Mouse (Mus musculus) monocyte, adult 5-6 weeks (primary cell): ENCODE measurements around the gene Plekha4. TPM values are rescaled to one million over a fixed set of nuclear protein-coding genes. Genes with fewer than 3 reads are reported as not detected.

Experiments used
- ATAC-seq: fragments of 153-309, 156-312 bp; replicated peaks from 2 replicates; pipeline ENCODE4 v1.8.0; 2017; ENCODE audit warnings: mild to moderate bottlenecking; ENCODE audit not compliant: low TSS enrichment, insufficient number of reproducible peaks, severe bottlenecking, poor library complexity, low FRiP score
- total RNA-seq: library from RNA; stranded (forward); fragments of 200-1000, 200-491, 200-594 nt; gene quantifications from 3 replicates; pipeline ENCODE4 v1.2.3, GENCODE M21; 2017

Plekha4 gene
- total RNA-seq, 1 experiment from 2014 or later: 0.10 TPM

GRCm38 (mm10) chr7:45590874-45591273 is 64.7 kb downstream of the Plekha4 start:
- no peak for ATAC-seq

DNA sequence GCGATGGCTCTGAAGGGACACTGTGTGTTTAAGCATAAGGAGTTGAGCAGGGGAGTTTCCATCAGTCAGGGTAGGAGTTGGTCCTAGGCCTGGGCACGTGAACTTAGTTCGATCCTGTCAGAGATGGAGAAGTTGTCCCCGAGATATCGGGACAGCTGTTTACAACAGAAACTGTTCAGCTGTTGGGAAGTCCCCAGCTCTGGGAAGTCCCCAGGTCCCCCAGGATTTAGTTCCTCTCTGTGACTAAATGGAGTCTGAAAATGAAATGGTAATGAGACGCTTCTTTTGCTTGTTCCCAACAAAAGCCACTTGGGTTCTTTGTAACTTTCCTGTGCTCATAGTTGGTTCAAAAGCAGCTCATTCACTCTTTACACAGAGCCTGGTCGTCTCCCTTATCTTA is 65.8 kb downstream of the Plekha4 start:
- peak; percentile 30 for ATAC-seq

DNA sequence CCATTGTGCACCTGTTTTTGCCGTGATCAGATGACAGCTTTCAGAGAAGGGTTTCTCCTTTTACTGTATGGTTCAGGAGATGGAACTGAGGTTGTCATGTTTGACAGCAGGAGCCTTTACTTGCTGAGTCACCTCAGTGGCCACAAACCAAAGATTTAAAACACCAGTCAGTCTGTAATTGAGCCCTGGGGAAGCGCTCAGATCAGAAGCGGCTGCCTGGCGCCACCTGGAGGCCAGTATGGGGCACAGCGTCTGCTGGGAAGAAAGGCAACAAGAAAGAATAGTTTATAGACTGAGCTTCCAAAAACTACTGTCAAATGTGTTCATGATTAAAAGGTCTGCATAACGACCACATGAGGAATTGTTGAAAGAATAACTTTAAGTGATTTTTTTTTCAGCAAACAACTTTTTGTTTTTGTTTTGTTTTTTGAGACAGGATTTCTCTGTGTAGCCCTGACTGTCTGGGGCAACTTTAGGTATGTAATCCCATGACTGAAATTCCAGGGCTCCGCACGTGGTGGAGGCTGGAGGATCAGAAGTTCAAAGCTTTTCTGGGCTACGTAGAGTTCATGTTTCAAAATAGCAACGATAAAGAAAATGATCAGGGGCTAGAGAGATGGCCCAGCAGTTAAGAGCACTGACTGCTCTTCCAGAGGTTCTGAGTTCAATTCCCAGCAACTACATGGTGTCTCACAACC is 67.1 kb downstream of the Plekha4 start:
- ATAC-seq: peak; percentile 65

- ATAC-seq: no peak
These were observed 69.0 kb downstream of the Plekha4 start for GRCm38 (mm10) chr7:45595176-45595575.

DNA sequence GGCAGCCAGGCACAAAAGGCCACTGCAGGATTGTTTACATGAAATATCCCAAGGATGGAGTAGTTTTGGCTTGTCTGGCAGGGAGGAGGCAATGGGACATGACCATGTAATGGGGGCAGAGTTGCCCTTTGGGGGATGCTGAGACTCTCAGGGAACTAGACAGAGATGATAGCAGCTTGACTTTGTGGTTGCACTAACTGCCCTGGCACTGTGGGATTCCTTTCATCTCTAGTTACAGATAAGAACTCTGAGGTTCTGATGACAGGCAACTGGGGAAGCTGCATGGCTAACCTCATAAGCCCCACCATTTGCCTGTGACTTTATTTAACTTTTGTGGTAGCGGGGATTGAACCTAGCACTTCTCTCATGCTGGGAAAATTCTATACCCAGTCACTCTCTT is 70.0 kb downstream of the Plekha4 start:
- ATAC-seq: no peak

GRCm38 (mm10) chr7:45597013-45597412 is 70.9 kb downstream of the Plekha4 start:
- ATAC-seq: no peak

GRCm38 (mm10) chr7:45597527-45597926 is 71.4 kb downstream of the Plekha4 start:
- ATAC-seq: no peak

GRCm38 (mm10) chr7:45598960-45599879 is 73.1 kb downstream of the Plekha4 start:
- no peak for ATAC-seq

Other genes starting within 250 kb of the Plekha4 start
- gene Slc6a21, start 248.8 kb upstream of the Plekha4 start, total RNA-seq: not detected in 3 replicates
- gene Trpm4, start 192.6 kb upstream of the Plekha4 start, total RNA-seq: 9.7 to 15.3 TPM (median 10.4 TPM) in 3 replicates
- not detected in 3 replicates for gene Hrc, start 191.0 kb upstream of the Plekha4 start, total RNA-seq
- gene Ppfia3, start 159.3 kb upstream of the Plekha4 start, total RNA-seq: 0.19 TPM in 1 of 3 replicates, not detected in the others
- gene Lin7b, start 155.7 kb upstream of the Plekha4 start, total RNA-seq: not detected in 3 replicates
- 293 to 444 TPM (median 324 TPM) in 3 replicates for gene Snrnp70, start 130.6 kb upstream of the Plekha4 start, total RNA-seq
- gene Kcna7, start 120.7 kb upstream of the Plekha4 start, total RNA-seq: not detected in 3 replicates
- gene Ntf5, start 112.6 kb upstream of the Plekha4 start, total RNA-seq: not detected in 3 replicates
- gene Lhb, start 105.5 kb upstream of the Plekha4 start, total RNA-seq: not detected in 3 replicates
- 3.6 to 4.9 TPM (median 3.9 TPM) in 3 replicates for gene Gys1, start 91.5 kb upstream of the Plekha4 start, total RNA-seq
- gene Ruvbl2, start 88.2 kb upstream of the Plekha4 start, total RNA-seq: 18.0 to 33.4 TPM (median 23.3 TPM) in 3 replicates
- 1,006 to 1,190 TPM (median 1,165 TPM) in 3 replicates for gene Ftl1, start 66.4 kb upstream of the Plekha4 start, total RNA-seq
- gene Bax, start 59.4 kb upstream of the Plekha4 start, total RNA-seq: 36.4 to 55.8 TPM (median 38.5 TPM) in 3 replicates
- gene Tulp2, start 44.5 kb upstream of the Plekha4 start, total RNA-seq: 3.2 TPM in 1 of 3 replicates, not detected in the others
- not detected in 3 replicates for gene Gm45808, start 39.5 kb upstream of the Plekha4 start, total RNA-seq
- 7.0 to 8.3 TPM (median 7.5 TPM) in 3 replicates for gene Dhdh, start 37.5 kb upstream of the Plekha4 start, total RNA-seq
- 128 to 251 TPM (median 142 TPM) in 3 replicates for gene Nucb1, start 15.9 kb upstream of the Plekha4 start, total RNA-seq
- gene Ppp1r15a, start 62 bp upstream of the Plekha4 start, total RNA-seq: 204 to 390 TPM (median 221 TPM) in 3 replicates
- gene Hsd17b14, start 28.6 kb downstream of the Plekha4 start, total RNA-seq: not detected in 3 replicates
- gene Bcat2, start 43.8 kb downstream of the Plekha4 start, total RNA-seq: 5.1 to 21.4 TPM (median 11.9 TPM) in 3 replicates
- gene Fgf21, start 89.2 kb downstream of the Plekha4 start, total RNA-seq: not detected in 3 replicates
- gene Fut1, start 91.0 kb downstream of the Plekha4 start, total RNA-seq: not detected in 3 replicates
- gene Izumo1, start 95.5 kb downstream of the Plekha4 start, total RNA-seq: not detected in 3 replicates
- 0.11 to 0.48 TPM in 2 of 3 replicates, not detected in the other for gene Rasip1, start 101.2 kb downstream of the Plekha4 start, total RNA-seq
- 0.19 TPM in 1 of 3 replicates, not detected in the others for gene Mamstr, start 113.6 kb downstream of the Plekha4 start, total RNA-seq
- gene Fut2, start 140.1 kb downstream of the Plekha4 start, total RNA-seq: 1.4 TPM in 1 of 3 replicates, not detected in the others
- not detected in 3 replicates for gene Ntn5, start 157.7 kb downstream of the Plekha4 start, total RNA-seq
- gene Sec1, start 168.1 kb downstream of the Plekha4 start, total RNA-seq: not detected in 3 replicates
- not detected in 3 replicates for gene Car11, start 173.5 kb downstream of the Plekha4 start, total RNA-seq
- gene Dbp, start 178.8 kb downstream of the Plekha4 start, total RNA-seq: 4.3 to 13.1 TPM (median 4.5 TPM) in 3 replicates
- gene Rpl18, start 189.1 kb downstream of the Plekha4 start, total RNA-seq: 966 to 1,078 TPM (median 1,028 TPM) in 3 replicates
- 11.0 to 15.9 TPM (median 11.5 TPM) in 3 replicates for gene Sphk2, start 191.7 kb downstream of the Plekha4 start, total RNA-seq
- gene Fam83e, start 194.9 kb downstream of the Plekha4 start, total RNA-seq: 0.78 to 1.4 TPM in 2 of 3 replicates, not detected in the other
- gene Spaca4, start 199.5 kb downstream of the Plekha4 start, total RNA-seq: not detected in 3 replicates